Mouse (Mus musculus) kidney, adult 11 months (tissue): ENCODE results near the gene Rtn4.

Source experiments
- DNase-seq: peaks from one replicate; pipeline ENCODE4 v3.0.0; 2022

Rtn4 gene

GRCm38 (mm10) chr11:29766313-29766982, 73.7 kb downstream of the Rtn4 start:
- DNase-seq = no peak

GRCm38 (mm10) chr11:29768523-29768922, 75.8 kb downstream of the Rtn4 start:
- no peak for DNase-seq

GRCm38 (mm10) chr11:29770666-29771400, 78.1 kb downstream of the Rtn4 start:
- no peak for DNase-seq

GRCm38 (mm10) chr11:29772279-29772678, 79.5 kb downstream of the Rtn4 start:
- DNase-seq = no peak

- DNase-seq = no peak
Observed at GRCm38 (mm10) chr11:29774296-29774695, 81.5 kb downstream of the Rtn4 start.

- DNase-seq = no peak
Observed at GRCm38 (mm10) chr11:29774760-29775159, 82.0 kb downstream of the Rtn4 start.

- DNase-seq = no peak
Observed at GRCm38 (mm10) chr11:29777964-29778363, 85.2 kb downstream of the Rtn4 start.

GRCm38 (mm10) chr11:29778936-29779335, 86.2 kb downstream of the Rtn4 start:
- no peak for DNase-seq

GRCm38 (mm10) chr11:29779409-29780026, 86.8 kb downstream of the Rtn4 start:
- no peak for DNase-seq

- no peak for DNase-seq
Observed at GRCm38 (mm10) chr11:29786583-29787219, 94.0 kb downstream of the Rtn4 start.

- no peak for DNase-seq
Observed at GRCm38 (mm10) chr11:29787473-29787872, 94.7 kb downstream of the Rtn4 start.

- DNase-seq = no peak
Observed at GRCm38 (mm10) chr11:29788499-29788898, 95.8 kb downstream of the Rtn4 start.

- no peak for DNase-seq
Observed at GRCm38 (mm10) chr11:29788921-29789638, 96.3 kb downstream of the Rtn4 start.

- no peak for DNase-seq
Observed at GRCm38 (mm10) chr11:29790796-29791195, 98.0 kb downstream of the Rtn4 start.
